ENCODE assay signal across 8 mouse cellular contexts in genomic region chr1:93667760-93668400, GRCm38 (mm10). TPM values are rescaled to one million over a fixed set of nuclear protein-coding genes. Genes with fewer than 3 reads are reported as not detected.
A peak's percentile ranks its signal among the peaks of the same experiment; 100 is the strongest.
DNase-seq lines count a peak whose midpoint lies in the region; ATAC-seq and TF ChIP-seq lines count a peak whose summit lies in the region.

No protein-coding gene starts in this region.

- TF ChIP-seq CTCF in MEL (IDR thresholded peaks at IDR 0.05 in 2 of 3, conservative IDR thresholded peaks at IDR 0.05 in 1 of 3; ENCODE audit: control insufficient read depth in 1 of 3, insufficient read depth in 1 of 3, low read depth in 2 of 3, low read length in 3 of 3, poor library complexity in 1 of 3, severe bottlenecking in 1 of 3) = no peak; a peak in 1 of 6 replicates

- H3K4me2 ChIP-seq in liver, embryonic 11.5 days = peak overlapping the region; percentile 70

- TF ChIP-seq EP300 in MEL (IDR thresholded peaks at IDR 0.05; ENCODE audit: low read depth in 1 of 2, low read length in 2 of 2) = no peak

- peak overlapping the region; percentile 51 to 73 for H3K4me3 ChIP-seq in MEL (ENCODE audit: control insufficient read depth in 1 of 2, insufficient read depth in 1 of 2, low read depth in 2 of 2, low read length in 2 of 2)
- H3K4me3 ChIP-seq in liver, embryonic 11.5 days (ENCODE audit: low read depth, low read length) = 0 out of 2 replicates have a peak overlapping the region, but pooled peaks have one; percentile 7

- WGBS in liver, embryonic 11.5 days = 21% methylated on average over 13 of the region's 13 CpGs

- peak; percentile 75 for DNase-seq in CD4-positive, CD25-positive, alpha-beta regulatory T cell, adult 2 months (ENCODE audit: low read depth, low spot score)
- peak; percentile 79 for DNase-seq in MEL (ENCODE audit: low read depth, low spot score)
- peak; percentile 63 for DNase-seq in liver, embryonic 11.5 days (ENCODE audit: low spot score)
- DNase-seq in neural tube, embryonic 10.5 days (ENCODE audit: extremely low spot score, low spot score) = peak; percentile 33
- DNase-seq in right cerebral cortex, postnatal 10 days (ENCODE audit: low spot score in 2 of 2) = no peak
- DNase-seq in gastrocnemius, adult 18-20 months (ENCODE audit: low spot score) = no peak

- TF ChIP-seq POLR2A in MEL (IDR thresholded peaks at IDR 0.05; ENCODE audit: control insufficient read depth in 1 of 2, insufficient read depth in 1 of 2, low read depth in 1 of 2, low read length in 2 of 2, poor library complexity in 1 of 2) = no peak

- H3K4me1 ChIP-seq in MEL (ENCODE audit: control insufficient read depth in 1 of 2, insufficient read depth in 2 of 2, low read length in 2 of 2) = peaks cover 0 to 10% of the 10 kb centered on the region in 2 experiments; a peak in 3 of 4 replicates
- H3K4me1 ChIP-seq in liver, embryonic 11.5 days (replicated peaks; ENCODE audit: control insufficient read depth, insufficient read depth, low read length) = peaks cover 14% of the 10 kb centered on the region

- peak; percentile 76 for ATAC-seq in granulocyte monocyte progenitor cell, adult 5-6 weeks (replicated peaks; ENCODE audit: poor library complexity, severe bottlenecking)
- ATAC-seq in liver, embryonic 11.5 days (replicated peaks; ENCODE audit: low FRiP score) = peak; percentile 66
- ATAC-seq in frontal cortex, adult (ENCODE audit: low TSS enrichment) = no peak

- H3K79me2 ChIP-seq in MEL (ENCODE audit: control insufficient read depth, insufficient read depth, low read length, poor library complexity) = no peaks in the 10 kb centered on the region

- H3K9me3 ChIP-seq in MEL (replicated peaks; ENCODE audit: insufficient read depth, low read length) = no peaks in the 10 kb centered on the region
- no peaks in the 10 kb centered on the region for H3K9me3 ChIP-seq in liver, embryonic 11.5 days (ENCODE audit: control insufficient read depth, low read length)

- H3K36me3 ChIP-seq in MEL (ENCODE audit: control insufficient read depth in 1 of 2, insufficient read depth in 2 of 2, low read length in 2 of 2) = no peaks in the 10 kb centered on the region; a peak in 1 of 4 replicates
- no peaks in the 10 kb centered on the region for H3K36me3 ChIP-seq in liver, embryonic 11.5 days (ENCODE audit: control insufficient read depth, insufficient read depth, low read length)

- no peak for TF ChIP-seq RAD21 in MEL (IDR thresholded peaks at IDR 0.05; ENCODE audit: low read depth, low read length)

- peak overlapping the region; percentile 48 for H3K9ac ChIP-seq in MEL (ENCODE audit: control insufficient read depth, low read depth, low read length, poor library complexity, severe bottlenecking)
- no peak overlapping the region for H3K9ac ChIP-seq in liver, embryonic 11.5 days (ENCODE audit: low read depth, low read length)

- no peaks in the 10 kb centered on the region for H3K27me3 ChIP-seq in MEL (ENCODE audit: control insufficient read depth in 1 of 2, insufficient read depth in 2 of 2, low read length in 2 of 2)
- H3K27me3 ChIP-seq in liver, embryonic 11.5 days (replicated peaks; ENCODE audit: control insufficient read depth, insufficient read depth, low read length) = no peaks in the 10 kb centered on the region

- H3K27ac ChIP-seq in MEL (ENCODE audit: control insufficient read depth, low read depth, low read length) = 0 out of 2 replicates have a peak overlapping the region, but pooled peaks have one; percentile 8
- 0 out of 2 replicates have a peak overlapping the region, but pooled peaks have one; percentile 4 for H3K27ac ChIP-seq in liver, embryonic 11.5 days (ENCODE audit: low read depth, low read length)

TF ChIP-seq in MEL, 35 proteins besides CTCF, POLR2A, EP300 and RAD21:
- TF ChIP-seq UBTF (IDR thresholded peaks at IDR 0.05; ENCODE audit: borderline replicate concordance, insufficient read depth, low read depth, low read length) = no peak
- 0 out of 2 replicates have a peak, but pooled peaks have one; percentile 27 for TF ChIP-seq MYC (IDR thresholded peaks at IDR 0.05; ENCODE audit: low read depth, low read length)
- TF ChIP-seq MXI1 (IDR thresholded peaks at IDR 0.05; ENCODE audit: low read depth, low read length) = peak; percentile 62
- TF ChIP-seq SIN3A (IDR thresholded peaks at IDR 0.05; ENCODE audit: low read length) = 0 out of 2 replicates have a peak, but pooled peaks have one; percentile 11
- no peak for TF ChIP-seq ZMIZ1 (IDR thresholded peaks at IDR 0.05; ENCODE audit: low read depth, low read length)
- TF ChIP-seq TCF12 (IDR thresholded peaks at IDR 0.05; ENCODE audit: low read depth, low read length) = 0 out of 2 replicates have a peak, but pooled peaks have one; percentile 15
- TF ChIP-seq RCOR1 (IDR thresholded peaks at IDR 0.05; ENCODE audit: low read depth, low read length) = no peak
- TF ChIP-seq HCFC1 (IDR thresholded peaks at IDR 0.05; ENCODE audit: low read depth, low read length) = 0 out of 2 replicates have a peak, but pooled peaks have one; percentile 14
- no peak for TF ChIP-seq ZC3H11A (IDR thresholded peaks at IDR 0.05; ENCODE audit: low read depth, low read length)
- 0 out of 2 replicates have a peak, but pooled peaks have one; percentile 34 for TF ChIP-seq MAZ (IDR thresholded peaks at IDR 0.05; ENCODE audit: low read depth, low read length)

RNA-seq across cellular contexts. Expression of gene Stk25, which starts 9.4 kb away (rescaled TPM):
- total RNA-seq in MEL (2012; rRNA removed) = 58.6 and 66.1 TPM in 2 replicates
- 100 to 1,000 TPM in 1 of 2 experiments, not detected in 1; 128 TPM for polyA plus RNA-seq in MEL (2012; ENCODE audit: insufficient read depth in 1 of 2, insufficient read length in 2 of 2, low read depth in 1 of 2, low replicate concordance in 2 of 2, missing spikeins in 1 of 2)
- 53.5 and 65.0 TPM in 2 replicates for total RNA-seq in granulocyte monocyte progenitor cell, adult 5-6 weeks (2014; fragmentation: Nextera tagmentation)
- 30.9 and 38.5 TPM in 2 replicates for total RNA-seq in granulocyte monocyte progenitor cell, adult 5-6 weeks (2017)
- polyA plus RNA-seq in liver, embryonic 11.5 days (2014; fragmentation: Nextera tagmentation; extraction: Ambion mirVana) = 97.7 and 102 TPM in 2 replicates
- 10 to 100 TPM; 80.8 to 91.4 TPM for total RNA-seq in gastrocnemius, adult 18-20 months (2021)

RNA-seq across cellular contexts. Expression of gene Bok, which starts 17.6 kb away (rescaled TPM):
- total RNA-seq in MEL (2012; rRNA removed) = not detected in 2 replicates
- polyA plus RNA-seq in MEL (2012; ENCODE audit: insufficient read depth in 1 of 2, insufficient read length in 2 of 2, low read depth in 1 of 2, low replicate concordance in 2 of 2, missing spikeins in 1 of 2) = under 1 TPM in 1 of 2 experiments, not detected in 1; 0.17 TPM
- 0.43 and 0.60 TPM in 2 replicates for total RNA-seq in granulocyte monocyte progenitor cell, adult 5-6 weeks (2014; fragmentation: Nextera tagmentation)
- total RNA-seq in granulocyte monocyte progenitor cell, adult 5-6 weeks (2017) = 0.26 and 0.43 TPM in 2 replicates
- polyA plus RNA-seq in liver, embryonic 11.5 days (2014; fragmentation: Nextera tagmentation; extraction: Ambion mirVana) = 11.3 and 12.2 TPM in 2 replicates
- total RNA-seq in gastrocnemius, adult 18-20 months (2021) = 1 to 10 TPM in 1 of 2 experiments, under 1 TPM in 1; 0.95 to 1.2 TPM

Comparison
In these comparisons a context has a peak if more than half of its experiments do, and no peak if none do; other contexts are left out.
1. DNase-seq: peak in CD4-positive, CD25-positive, alpha-beta regulatory T cell, adult 2 months (single experiment), MEL (single experiment), liver, embryonic 11.5 days (single experiment) and neural tube, embryonic 10.5 days (single experiment); none in right cerebral cortex, postnatal 10 days (0 of 2) and gastrocnemius, adult 18-20 months (single experiment).